Mouse (Mus musculus) kidney, postnatal 0 days (tissue): ENCODE measurements around the gene Pole. TPM values are rescaled to one million over a fixed set of nuclear protein-coding genes. Genes with fewer than 3 reads are reported as not detected.

Source experiments
- ATAC-seq: fragments of 200-750 bp; cut with Nextera tagmentation; replicated peaks from 2 replicates; pipeline ENCODE4 v1.8.0; 2017; ENCODE audit warnings: low read depth, moderate number of reproducible peaks, moderate TSS enrichment, moderate library complexity; ENCODE audit not compliant: low FRiP score
- DNase-seq: peaks from one replicate; pipeline ENCODE4 v3.0.0-alpha.2; 2016; ENCODE audit warnings: low spot score
- H3K27ac ChIP-seq: fragments of 300-500 bp; sonication (generic); 2 replicates; pipeline ENCODE4 v1.5.1; 2014; ENCODE audit warnings: mild to moderate bottlenecking
- H3K27me3 ChIP-seq: fragments of 300-500 bp; sonication (generic); 2 replicates; pipeline ENCODE4 v1.6.1; 2014; ENCODE audit warnings: low read length, mixed read lengths; ENCODE audit not compliant: insufficient read depth
- H3K36me3 ChIP-seq: fragments of 300-500 bp; sonication (generic); 2 replicates; pipeline ENCODE4 v1.6.1; 2014; ENCODE audit warnings: low read length, mixed read lengths; ENCODE audit not compliant: insufficient read depth
- H3K4me1 ChIP-seq: fragments of 300-500 bp; sonication (generic); replicated peaks from 2 replicates; pipeline ENCODE4 v1.6.1; 2014; ENCODE audit warnings: antibody characterized with exemption, low read length, mixed read lengths; ENCODE audit not compliant: insufficient read depth
- H3K4me2 ChIP-seq: fragments of 300-500 bp; sonication (generic); 2 replicates; pipeline ENCODE4 v1.6.1; 2014; ENCODE audit warnings: mild to moderate bottlenecking, low read length, moderate library complexity, mixed read lengths
- H3K4me3 ChIP-seq: fragments of 300-500 bp; sonication (generic); replicated peaks from 2 replicates; pipeline ENCODE4 v1.5.1; 2014; ENCODE audit warnings: low read depth, low read length
- H3K9ac ChIP-seq: fragments of 300-500 bp; sonication (generic); 2 replicates; pipeline ENCODE4 v1.6.1; 2014; ENCODE audit warnings: low read depth, low read length
- H3K9me3 ChIP-seq: fragments of 300-500 bp; sonication (generic); replicated peaks from 2 replicates; pipeline ENCODE4 v1.6.1; 2016; ENCODE audit warnings: low read length, inconsistent platforms, mixed read lengths
- CTCF ChIP-seq: IDR thresholded peaks from 2 replicates; pipeline ENCODE4 v1.5.1; 2016; ENCODE audit warnings: antibody characterized with exemption, low read depth, mild to moderate bottlenecking, moderate library complexity
- WGBS: fragments of 180-500 bp; shearing (Covaris S2); extraction: QIAGEN DNeasy Blood & Tissue Kit; methylation state at CpG from one replicate; pipeline ENCODE4 v1.1.7; 2014; 5-methylcytosine and 5-hydroxymethylcytosine counted together
- polyA plus RNA-seq: library from polyadenylated mRNA; unstranded; fragments of >200 nt; fragmentation: Nextera tagmentation; extraction: Ambion mirVana; gene quantifications from 2 replicates; pipeline ENCODE4 v1.2.1, GENCODE M21; 2015

Gene Pole
- polyA plus RNA-seq, 1 experiment from 2014 or later, result 11.1 TPM

DNA sequence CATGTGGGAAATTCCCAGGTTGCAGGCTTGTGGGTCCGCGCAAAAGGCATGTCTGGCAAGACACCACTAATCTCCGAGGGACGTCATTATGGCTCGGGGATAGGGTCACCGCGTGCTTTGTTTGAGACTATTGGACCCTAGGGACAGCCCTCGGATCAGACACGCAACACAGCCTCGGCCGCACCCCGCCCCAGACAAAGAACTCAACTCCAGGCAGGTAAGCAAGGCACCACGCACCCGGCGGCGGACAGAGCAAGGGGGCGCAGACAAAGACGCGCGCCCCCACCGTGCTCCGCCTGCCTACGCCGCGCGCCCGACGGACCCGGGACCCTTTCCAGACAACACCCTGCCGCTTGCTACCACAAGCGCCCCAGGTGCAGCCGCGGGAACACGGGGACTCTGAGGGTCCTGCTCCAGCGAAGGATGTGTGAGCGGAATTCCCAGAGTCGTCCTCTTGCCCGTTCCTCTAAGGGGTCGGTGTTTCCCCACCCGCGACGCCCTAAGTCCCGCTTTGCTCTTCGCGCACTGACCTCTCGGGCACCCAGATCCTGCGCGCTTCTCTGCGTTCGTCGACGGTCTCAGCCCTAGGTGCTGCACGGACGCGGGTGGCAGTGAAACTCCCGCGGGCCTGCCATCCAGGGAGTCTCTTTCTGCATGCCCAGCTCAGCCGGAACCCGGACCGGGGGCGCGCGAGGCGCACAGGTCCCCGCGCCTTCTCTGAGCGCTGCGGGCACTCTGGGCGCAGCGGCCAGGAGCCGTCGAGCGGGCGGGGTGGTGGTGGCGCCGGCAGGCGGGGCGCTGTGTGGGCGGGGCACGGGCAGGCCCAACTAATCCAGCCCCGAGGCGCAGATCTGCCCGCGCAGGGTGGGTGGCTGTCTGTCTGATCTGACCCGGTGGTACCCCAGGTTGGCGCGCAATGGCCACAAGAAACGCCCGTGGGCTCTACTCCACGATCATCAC is 100.5 kb downstream of the Pole start:
- Histone ChIP-seq H3K27me3 (no peaks in the 10 kb centered on the region), H3K36me3 (0 out of 2 replicates have a peak, but pooled peaks cover 3% of the 10 kb centered on the region), H3K4me3 (peak overlapping the region; percentile 57), H3K4me1 (peaks cover 12% of the 10 kb centered on the region; the same call in 1 of the 2 replicates), H3K27ac (no peak overlapping the region), H3K9me3 (no peaks in the 10 kb centered on the region), H3K9ac (peak overlapping the region; percentile 45), H3K4me2 (peak overlapping the region; percentile 72)
- no peak for TF ChIP-seq CTCF
- DNase-seq (peak; percentile 68), ATAC-seq (peak; percentile 79)
- under 1% methylated on average over 90 of the region's 90 CpGs for WGBS

Other genes starting within 250 kb of the Pole start
- 2.7 and 3.0 TPM in 2 replicates for gene Gm17655, start 213.8 kb upstream of the Pole start, polyA plus RNA-seq
- 0.91 and 1.0 TPM in 2 replicates for gene Gm35315, start 191.9 kb upstream of the Pole start, polyA plus RNA-seq
- 1.3 and 1.6 TPM in 2 replicates for gene Plcxd1, start 186.3 kb upstream of the Pole start, polyA plus RNA-seq
- 26.4 and 28.3 TPM in 2 replicates for gene Gtpbp6, start 178.1 kb upstream of the Pole start, polyA plus RNA-seq
- gene Zfp605, start 176.2 kb upstream of the Pole start, polyA plus RNA-seq, result 4.8 and 4.9 TPM in 2 replicates
- gene Chfr, start 150.5 kb upstream of the Pole start, polyA plus RNA-seq, result 29.5 and 30.5 TPM in 2 replicates
- gene Golga3, start 109.6 kb upstream of the Pole start, polyA plus RNA-seq, result 9.8 and 11.1 TPM in 2 replicates
- gene Ankle2, start 55.3 kb upstream of the Pole start, polyA plus RNA-seq, result 23.3 and 24.2 TPM in 2 replicates
- gene Pgam5, start 16.4 kb upstream of the Pole start, polyA plus RNA-seq, result 47.8 and 51.7 TPM in 2 replicates
- 54.0 and 57.6 TPM in 2 replicates for gene Pxmp2, start 120 bp upstream of the Pole start, polyA plus RNA-seq
- 0.57 and 0.64 TPM in 2 replicates for gene P2rx2, start 56.9 kb downstream of the Pole start, polyA plus RNA-seq
- not detected in 2 replicates for gene Lrcol1, start 58.4 kb downstream of the Pole start, polyA plus RNA-seq
- 11.8 and 14.0 TPM in 2 replicates for gene Fbrsl1, start 162.2 kb downstream of the Pole start, polyA plus RNA-seq